Mouse (Mus musculus): ENCODE results near the gene Coq6.
A peak's percentile ranks its signal among the peaks of the same experiment; 100 is the strongest.

Coq6 gene

DNA sequence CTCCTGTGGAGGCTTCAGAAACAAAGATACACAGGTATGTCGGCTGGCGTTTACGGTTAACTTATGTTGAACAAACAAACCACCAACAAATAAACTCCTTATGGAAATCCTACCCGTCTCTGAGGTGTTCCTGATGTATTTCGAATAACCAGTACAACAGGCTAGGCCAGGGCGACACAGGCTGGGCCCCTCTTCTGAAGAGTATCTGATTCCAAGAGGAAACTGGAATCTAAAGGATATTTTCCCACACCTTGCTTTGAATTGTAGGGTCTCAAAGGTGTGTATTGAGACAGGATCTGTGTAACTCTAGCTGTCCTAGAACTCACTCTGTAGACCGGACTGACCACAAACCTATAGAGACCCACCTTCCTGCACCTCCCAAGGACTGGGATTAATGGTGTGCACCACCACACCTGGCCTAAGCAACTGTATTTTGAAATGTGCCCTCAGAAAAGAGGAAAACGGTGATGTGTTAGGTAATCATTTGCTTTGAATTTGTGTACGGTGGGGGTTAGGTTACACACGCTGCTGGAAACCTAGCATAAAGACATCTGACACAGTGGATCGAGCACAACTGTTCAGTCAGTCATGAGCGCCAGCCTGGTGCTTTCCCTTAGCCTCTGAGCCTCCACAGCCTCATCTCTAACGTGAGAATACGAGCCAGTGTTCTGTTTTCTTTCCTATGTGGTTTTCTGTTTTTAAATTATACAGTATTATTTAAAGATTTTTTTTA, 35.7 kb downstream of the Coq6 start:
- no peak for DNase-seq (ENCODE audit: low spot score in 2 of 2)

DNA sequence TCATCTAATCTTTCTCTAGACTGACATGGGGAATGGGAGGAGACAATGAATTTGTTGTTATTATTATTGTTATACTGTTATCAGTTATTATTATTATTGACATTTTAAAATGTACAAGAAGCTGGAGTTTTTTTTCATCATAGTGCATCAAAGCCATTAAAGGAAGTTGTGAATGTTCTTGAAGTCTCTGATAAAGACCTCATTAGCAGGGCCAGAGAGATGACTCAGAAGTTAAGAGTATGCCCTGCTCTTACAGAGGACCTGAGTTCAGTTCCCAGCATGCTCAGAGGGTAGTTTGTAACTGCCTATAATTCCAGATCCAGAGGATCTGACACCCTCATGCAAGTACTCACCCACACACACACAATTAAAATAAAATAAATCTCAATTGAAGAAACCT, 36.2 kb downstream of the Coq6 start:
- no peak for DNase-seq (ENCODE audit: low spot score in 2 of 2)

DNA sequence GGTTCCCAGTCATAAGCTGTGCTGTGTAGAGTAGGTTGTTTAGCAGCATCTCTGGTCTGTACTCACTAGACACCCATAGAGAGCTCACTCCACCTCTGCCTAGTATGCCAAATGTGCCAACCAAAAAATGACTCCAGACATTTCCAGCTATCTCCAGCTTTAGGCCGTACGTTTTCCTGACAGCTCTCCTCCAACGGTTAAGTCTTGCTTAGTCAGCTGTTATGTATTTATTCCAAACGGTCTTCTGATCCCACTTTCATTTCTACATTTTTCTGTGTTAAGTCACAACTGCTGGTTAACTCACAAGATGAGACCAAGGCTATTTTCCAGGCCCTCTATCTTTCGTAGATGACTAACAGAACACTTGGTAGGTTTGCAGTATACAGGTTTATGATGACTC, 37.2 kb downstream of the Coq6 start:
- no peak for DNase-seq (ENCODE audit: low spot score in 2 of 2)

DNA sequence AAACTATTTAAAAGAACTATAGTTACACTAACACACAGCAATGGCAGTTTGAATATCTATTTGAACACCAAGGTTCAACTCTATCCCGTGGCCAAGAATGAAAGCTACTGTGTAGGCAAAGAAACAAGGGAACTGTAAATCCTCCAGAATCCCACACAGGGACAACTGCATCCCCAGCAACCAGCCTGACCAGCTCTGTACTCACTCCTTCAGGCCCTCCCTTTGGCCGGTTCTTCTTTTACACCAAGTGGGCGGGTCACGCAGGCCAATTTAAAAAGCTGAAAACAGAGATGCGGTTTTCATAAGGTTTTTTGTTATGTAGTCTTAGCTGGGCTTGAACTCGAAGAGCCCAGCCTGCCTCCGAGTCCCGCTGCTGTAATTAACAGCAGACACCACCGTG, 37.7 kb downstream of the Coq6 start:
- DNase-seq (ENCODE audit: low spot score in 2 of 2) = no peak

DNA sequence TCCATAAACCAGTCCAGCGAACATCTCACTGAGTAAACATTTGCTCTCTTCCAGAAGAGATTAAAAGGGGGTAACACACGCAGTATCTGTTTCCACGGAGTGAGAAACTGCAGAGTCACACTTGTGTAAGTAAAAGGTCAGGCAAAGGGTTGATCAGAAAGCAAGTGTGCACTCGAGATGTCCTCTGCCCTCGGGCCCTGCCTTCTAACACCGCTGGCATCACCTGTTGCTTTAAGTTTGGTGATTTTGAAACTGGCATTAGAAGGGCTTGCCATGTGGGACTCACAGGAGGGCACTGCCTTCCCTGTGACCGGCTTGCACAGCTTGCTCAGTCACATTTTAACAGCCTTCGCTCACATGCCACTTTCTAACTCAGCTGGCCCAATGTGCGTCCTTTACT, 38.2 kb downstream of the Coq6 start:
- DNase-seq (ENCODE audit: low spot score in 2 of 2) = peak in 1 of 2 experiments; percentile 41

DNA sequence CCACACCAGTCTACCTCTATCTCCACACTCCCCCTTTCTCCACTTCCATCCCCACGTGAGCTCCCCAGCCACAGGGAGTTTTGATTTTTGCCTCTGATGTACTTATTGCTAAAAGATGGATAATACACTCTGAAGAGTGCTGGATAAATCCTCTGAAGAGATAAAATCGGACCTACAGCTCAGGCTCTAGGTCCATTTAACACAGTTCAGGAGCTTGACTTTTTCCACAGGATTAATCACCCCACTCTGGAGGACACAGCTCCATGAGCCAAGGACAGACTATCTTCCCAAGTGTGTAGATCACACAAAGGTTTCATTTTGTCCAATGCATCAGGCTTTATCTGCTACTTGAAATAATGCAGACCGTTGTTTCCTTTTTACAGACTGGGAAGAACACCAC, 38.6 kb downstream of the Coq6 start:
- no peak for DNase-seq (ENCODE audit: low spot score in 2 of 2)

DNA sequence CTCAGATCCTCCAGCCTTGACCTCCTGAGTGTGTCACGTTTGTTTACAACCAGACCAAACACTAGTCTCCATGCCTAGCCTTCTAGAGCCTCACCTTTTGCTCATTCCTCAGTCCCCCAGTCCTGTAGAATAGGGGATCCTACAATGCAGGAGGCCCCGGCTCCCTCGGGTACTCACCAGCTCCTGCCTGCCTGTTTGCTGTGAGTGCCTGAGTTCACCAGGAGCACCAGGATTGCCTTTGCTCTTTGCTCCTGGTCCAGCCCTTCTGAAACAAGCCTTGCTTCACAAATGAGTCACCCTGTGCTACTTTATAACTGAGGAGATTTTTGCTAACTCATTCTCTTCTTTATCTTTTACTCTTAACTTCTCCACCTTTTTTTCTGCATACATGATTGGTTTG, 39.2 kb downstream of the Coq6 start:
- DNase-seq (ENCODE audit: low spot score in 2 of 2) = peak in 1 of 2 experiments; percentile 51

DNA sequence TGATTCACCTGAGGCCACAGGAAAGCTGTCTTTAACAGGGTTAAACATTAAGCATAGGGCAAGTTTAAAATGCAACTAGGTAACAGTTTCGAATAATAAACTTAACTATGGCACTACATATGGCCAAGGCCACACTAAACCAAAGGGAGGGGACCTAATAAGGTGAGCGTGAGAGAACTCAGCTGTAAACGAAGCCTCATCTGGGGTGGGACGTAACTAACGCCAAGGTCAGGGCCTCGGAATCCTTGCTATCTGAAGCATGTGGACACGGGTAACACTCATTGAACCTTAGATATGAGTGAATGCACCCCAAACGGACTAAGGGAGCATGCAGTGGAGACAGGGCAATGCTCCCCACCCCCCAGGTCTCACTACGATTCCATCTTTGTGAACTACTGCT, 41.5 kb downstream of the Coq6 start:
- no peak for DNase-seq (ENCODE audit: low spot score in 2 of 2)

DNA sequence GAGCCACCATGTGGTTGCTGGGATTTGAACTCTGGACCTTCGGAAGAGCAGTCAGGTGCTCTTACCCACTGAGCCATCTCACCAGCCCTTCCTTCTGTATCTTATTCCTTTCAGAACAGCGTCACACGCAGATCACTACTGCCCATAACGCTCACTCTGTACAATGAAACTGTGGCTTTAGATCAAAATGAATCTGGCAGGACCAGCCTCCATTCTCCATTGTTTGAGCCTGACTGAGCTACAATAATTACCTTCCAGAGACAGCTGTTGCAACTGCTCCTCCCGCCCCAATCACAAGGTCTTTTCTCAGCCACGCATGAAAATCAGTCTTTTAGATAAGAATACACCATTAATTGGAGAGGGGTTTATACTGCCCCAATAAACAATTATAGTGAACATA, 43.1 kb downstream of the Coq6 start:
- no peak for DNase-seq (ENCODE audit: low spot score in 2 of 2)

DNA sequence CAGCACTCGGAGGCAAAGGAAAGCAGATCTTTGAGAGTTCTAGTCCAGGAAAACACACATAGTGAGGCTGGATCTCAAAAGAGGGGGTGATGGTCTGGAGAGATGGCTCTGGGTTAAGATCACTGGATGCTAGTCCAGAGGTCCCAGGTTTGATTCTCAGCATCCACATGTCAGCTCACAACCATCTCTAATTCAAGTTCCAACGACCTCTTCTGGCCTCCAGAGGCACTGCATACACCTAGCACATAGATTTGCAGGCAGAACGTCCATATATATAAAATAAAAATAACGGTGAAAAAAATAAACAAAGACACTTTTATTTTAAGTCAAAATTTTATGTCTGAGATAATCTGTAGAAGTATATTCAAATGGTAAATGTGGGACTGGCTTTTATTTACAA, 45.8 kb downstream of the Coq6 start:
- DNase-seq (ENCODE audit: low spot score in 2 of 2) = no peak

DNA sequence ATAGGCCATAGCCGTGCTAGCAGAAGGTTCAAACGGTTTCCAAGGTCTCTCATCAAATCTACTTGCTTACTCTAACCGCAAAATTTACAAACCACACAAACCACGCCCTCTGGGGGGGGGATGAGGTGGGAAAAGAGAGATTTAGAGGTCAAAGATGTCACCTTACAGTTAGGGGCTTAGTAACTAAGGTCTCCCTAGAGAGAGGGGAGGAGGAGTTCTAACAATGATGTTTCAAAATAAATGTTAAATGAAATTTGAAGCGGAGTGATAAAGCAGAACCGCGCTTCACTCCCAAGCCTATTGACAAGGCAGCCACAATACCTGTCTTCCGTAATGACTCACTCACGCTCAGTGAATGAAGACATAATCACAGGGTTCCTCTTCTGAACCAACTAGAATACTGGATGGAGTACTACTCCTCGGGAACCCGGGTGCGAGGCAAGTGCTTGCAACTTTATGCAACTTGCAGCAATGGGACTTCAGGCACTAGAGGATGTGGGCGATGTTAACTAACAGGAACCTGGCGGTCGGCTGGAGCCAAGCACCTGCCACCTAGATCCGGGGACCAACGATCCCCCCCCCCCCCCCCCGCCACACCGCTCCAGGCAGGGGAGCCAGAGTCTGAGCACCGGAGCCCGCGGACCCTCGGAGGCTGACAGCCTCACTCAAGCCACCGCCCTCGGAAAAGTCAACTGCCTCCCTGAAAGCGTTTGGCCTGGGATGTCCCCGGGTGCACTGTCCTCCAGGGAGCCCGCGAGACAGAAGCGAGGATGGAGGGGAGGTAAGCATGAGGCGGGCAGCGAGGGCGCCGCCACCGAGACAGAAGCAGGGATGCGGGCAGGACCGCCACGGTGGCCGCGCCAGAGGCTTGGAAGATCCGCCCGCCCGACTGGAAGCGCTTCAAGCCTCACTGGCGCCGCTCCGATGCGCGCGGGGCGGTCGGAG, 46.7 kb downstream of the Coq6 start:
- DNase-seq (ENCODE audit: low spot score in 2 of 2) = no peak

DNA sequence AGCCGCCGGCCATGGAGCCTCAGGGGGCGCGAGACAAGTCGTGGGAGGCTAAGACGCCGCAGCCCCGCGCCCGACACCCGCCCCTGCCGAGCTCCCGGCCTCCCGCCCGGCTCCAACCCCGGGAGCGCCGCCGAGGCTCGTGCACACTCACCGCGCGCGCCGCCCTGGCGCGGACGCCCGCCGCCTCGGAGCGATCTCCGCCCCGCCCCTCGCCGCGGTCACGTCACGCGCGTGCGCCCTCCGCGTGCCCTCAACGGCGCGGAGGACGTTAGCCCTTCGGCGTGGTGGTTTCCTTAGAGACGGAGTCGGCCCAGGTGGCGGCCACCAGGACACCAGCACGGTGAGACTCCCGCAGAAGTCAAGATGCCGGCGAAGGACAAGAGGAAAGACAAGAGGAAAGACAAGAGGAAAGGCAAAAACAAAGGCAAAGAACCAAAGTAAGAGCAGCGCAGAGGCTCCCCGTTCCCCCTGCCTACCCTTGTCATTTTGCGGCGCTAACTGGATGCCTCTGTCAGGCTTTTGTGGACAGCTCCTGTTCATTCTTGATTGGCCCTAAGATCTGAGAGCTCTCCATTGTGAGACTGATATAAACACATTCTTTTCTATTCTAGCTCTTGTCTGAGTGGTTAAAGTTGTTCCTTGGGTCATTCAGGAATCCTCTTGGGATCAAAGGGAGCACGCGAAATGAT, 47.5 kb downstream of the Coq6 start, which contains the start of the genes Entpd5 and Bbof1:
Entpd5 (minus strand) TSS at position 211 of the 689 bp plus-strand sequence.
Bbof1 (plus strand) TSS at position 253 of the 689 bp plus-strand sequence.
- DNase-seq (ENCODE audit: low spot score in 2 of 2) = peak; percentile 82 to 88

DNA sequence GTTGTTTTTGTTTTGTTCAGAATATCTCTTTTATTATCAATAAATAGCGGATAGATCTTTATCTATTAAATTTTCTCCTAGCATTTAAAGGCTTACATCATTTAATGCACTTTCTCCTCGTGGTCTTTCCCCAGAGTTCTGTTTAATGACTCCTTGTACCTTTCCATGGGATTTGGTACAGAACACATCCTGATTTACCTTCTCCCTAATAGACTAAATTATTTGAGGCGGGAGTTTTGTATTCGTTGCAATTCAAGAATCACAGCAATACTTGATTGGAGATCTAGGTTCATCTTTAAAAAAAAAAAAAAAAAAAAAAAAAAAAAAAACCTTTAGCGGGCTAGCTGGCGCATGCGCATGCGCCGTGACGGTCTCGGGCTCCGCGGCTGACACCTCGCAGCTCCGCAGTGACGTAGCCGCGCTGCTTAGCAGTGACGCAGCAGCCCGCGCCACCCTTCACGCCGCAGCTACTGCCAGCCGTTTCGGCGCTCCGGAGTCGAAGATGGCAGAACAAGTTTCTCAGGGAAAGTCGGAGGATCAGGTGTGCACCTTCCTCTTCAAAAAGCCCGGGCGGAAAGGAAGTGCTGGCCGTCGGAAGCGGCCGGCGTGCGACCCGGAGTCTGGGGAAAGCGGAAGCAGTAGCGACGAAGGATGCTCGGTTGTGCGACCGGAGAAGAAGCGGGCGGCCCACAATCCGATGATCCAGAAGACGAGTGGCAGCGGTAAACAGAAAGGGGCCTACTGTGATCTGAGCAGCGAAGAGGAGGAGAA, 55.6 kb downstream of the Coq6 start, which contains the start of gene Rnf113a2:
Rnf113a2 (plus strand) TSS at position 363 of the 771 bp plus-strand sequence.
- DNase-seq (ENCODE audit: low spot score in 2 of 2) = peak; percentile 75 to 80

DNA sequence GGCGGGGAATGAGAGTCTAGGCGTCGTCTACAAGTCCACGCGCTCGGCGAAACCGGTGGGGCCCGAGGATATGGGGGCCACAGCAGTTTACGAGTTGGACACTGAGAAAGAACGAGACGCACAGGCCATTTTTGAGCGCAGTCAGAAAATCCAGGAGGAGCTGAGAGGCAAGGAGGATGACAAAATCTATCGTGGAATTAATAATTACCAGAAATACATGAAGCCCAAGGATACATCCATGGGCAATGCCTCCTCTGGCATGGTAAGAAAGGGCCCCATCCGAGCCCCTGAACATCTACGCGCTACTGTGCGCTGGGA, 56.1 kb downstream of the Coq6 start:
- DNase-seq (ENCODE audit: low spot score in 2 of 2) = no peak
